Mouse (Mus musculus): ENCODE data around the gene Vmac. TPM values are rescaled to one million over a fixed set of nuclear protein-coding genes. Genes with fewer than 3 reads are reported as not detected.

The Vmac gene
- polyA plus RNA-seq, 1 experiment, result 13.7 TPM

- H3K27ac ChIP-seq (ENCODE audit: insufficient read depth, low read depth, low read length), result no peak overlapping the region
- no peak overlapping the region for H3K4me3 ChIP-seq (ENCODE audit: insufficient read depth, low read length)
- TF ChIP-seq POLR2A (IDR thresholded peaks at IDR 0.05; ENCODE audit: borderline replicate concordance, low read depth, low read length), result no peak
- peaks cover 8% of the 10 kb centered on the region; the same call in 1 of the 2 replicates for H3K4me1 ChIP-seq (ENCODE audit: control insufficient read depth, insufficient read depth, low read length)
Observed at GRCm38 (mm10) chr17:56688689-56689088, 29.1 kb downstream of the Vmac start.

GRCm38 (mm10) chr17:56688045-56688444 lies 29.8 kb downstream of the Vmac start:
- Histone ChIP-seq H3K4me1 (ENCODE audit: control insufficient read depth, insufficient read depth, low read length) (0 out of 2 replicates have a peak, but pooled peaks cover 3% of the 10 kb centered on the region), H3K27ac (ENCODE audit: insufficient read depth, low read depth, low read length) (no peak overlapping the region), H3K4me3 (ENCODE audit: insufficient read depth, low read length) (no peak overlapping the region)
- TF ChIP-seq POLR2A (IDR thresholded peaks at IDR 0.05; ENCODE audit: borderline replicate concordance, low read depth, low read length) (no peak), CTCF (IDR thresholded peaks at IDR 0.05; ENCODE audit: low read depth, low read length) (no peak)

- Histone ChIP-seq H3K4me1 (ENCODE audit: control insufficient read depth, insufficient read depth, low read length) (peaks cover 2% of the 10 kb centered on the region; the same call in 1 of the 2 replicates), H3K4me3 (ENCODE audit: insufficient read depth, low read length) (no peak overlapping the region), H3K27ac (ENCODE audit: insufficient read depth, low read depth, low read length) (no peak overlapping the region)
- TF ChIP-seq POLR2A (IDR thresholded peaks at IDR 0.05; ENCODE audit: borderline replicate concordance, low read depth, low read length) (no peak), CTCF (IDR thresholded peaks at IDR 0.05; ENCODE audit: low read depth, low read length) (no peak)
Observed at GRCm38 (mm10) chr17:56686801-56687200, 31.0 kb downstream of the Vmac start.

GRCm38 (mm10) chr17:56684649-56685048 lies 33.2 kb downstream of the Vmac start:
- TF ChIP-seq POLR2A (IDR thresholded peaks at IDR 0.05; ENCODE audit: borderline replicate concordance, low read depth, low read length) (no peak), CTCF (IDR thresholded peaks at IDR 0.05; ENCODE audit: low read depth, low read length) (no peak)
- Histone ChIP-seq H3K27ac (ENCODE audit: insufficient read depth, low read depth, low read length) (no peak overlapping the region), H3K4me1 (ENCODE audit: control insufficient read depth, insufficient read depth, low read length) (peaks cover 9% of the 10 kb centered on the region), H3K4me3 (ENCODE audit: insufficient read depth, low read length) (no peak overlapping the region)

- Histone ChIP-seq H3K4me3 (ENCODE audit: insufficient read depth, low read length) (no peak overlapping the region), H3K4me1 (ENCODE audit: control insufficient read depth, insufficient read depth, low read length) (peaks cover 9% of the 10 kb centered on the region), H3K27ac (ENCODE audit: insufficient read depth, low read depth, low read length) (no peak overlapping the region)
- TF ChIP-seq CTCF (IDR thresholded peaks at IDR 0.05; ENCODE audit: low read depth, low read length) (no peak), POLR2A (IDR thresholded peaks at IDR 0.05; ENCODE audit: borderline replicate concordance, low read depth, low read length) (no peak)
Observed at GRCm38 (mm10) chr17:56683546-56684140, 34.2 kb downstream of the Vmac start.

- Histone ChIP-seq H3K4me3 (ENCODE audit: insufficient read depth, low read length) (no peak overlapping the region), H3K27ac (ENCODE audit: insufficient read depth, low read depth, low read length) (no peak overlapping the region)
Observed at GRCm38 (mm10) chr17:56682880-56683279, 34.9 kb downstream of the Vmac start.

GRCm38 (mm10) chr17:56681791-56682190 lies 36.0 kb downstream of the Vmac start:
- Histone ChIP-seq H3K4me3 (ENCODE audit: insufficient read depth, low read length) (no peak overlapping the region), H3K27ac (ENCODE audit: insufficient read depth, low read depth, low read length) (no peak overlapping the region), H3K4me1 (ENCODE audit: control insufficient read depth, insufficient read depth, low read length) (peaks cover 9% of the 10 kb centered on the region)
- TF ChIP-seq POLR2A (IDR thresholded peaks at IDR 0.05; ENCODE audit: borderline replicate concordance, low read depth, low read length) (no peak), CTCF (IDR thresholded peaks at IDR 0.05; ENCODE audit: low read depth, low read length) (no peak)

More at GRCm38 (mm10) chr17:56682880-56683279, 34.9 kb downstream of the Vmac start:
- TF ChIP-seq POLR2A (IDR thresholded peaks at IDR 0.05; ENCODE audit: borderline replicate concordance, low read depth, low read length) (no peak), CTCF (IDR thresholded peaks at IDR 0.05; ENCODE audit: low read depth, low read length) (no peak)
- H3K4me1 ChIP-seq (ENCODE audit: control insufficient read depth, insufficient read depth, low read length), result peaks cover 9% of the 10 kb centered on the region

GRCm38 (mm10) chr17:56673647-56674416 lies 44.0 kb downstream of the Vmac start:
- Histone ChIP-seq H3K4me1 (ENCODE audit: control insufficient read depth, insufficient read depth, low read length) (peaks cover 7% of the 10 kb centered on the region), H3K4me3 (ENCODE audit: insufficient read depth, low read length) (peak overlapping the region; percentile 95), H3K27ac (ENCODE audit: insufficient read depth, low read depth, low read length) (peak overlapping the region; percentile 51)
- no peak for TF ChIP-seq POLR2A (IDR thresholded peaks at IDR 0.05; ENCODE audit: borderline replicate concordance, low read depth, low read length)
- TF ChIP-seq CTCF (IDR thresholded peaks at IDR 0.05; ENCODE audit: low read depth, low read length), result no peak

GRCm38 (mm10) chr17:56672941-56673646 lies 44.7 kb downstream of the Vmac start, which contains the start of gene Ranbp3:
Gene Ranbp3, plus strand, starts transcription at chr17:56673294.
- Histone ChIP-seq H3K4me3 (ENCODE audit: insufficient read depth, low read length) (peak within 1 kb of the TSS; percentile 95), H3K4me1 (ENCODE audit: control insufficient read depth, insufficient read depth, low read length) (peaks cover 7% of the 10 kb centered on the region), H3K27ac (ENCODE audit: insufficient read depth, low read depth, low read length) (peak within 1 kb of the TSS; percentile 67)
- TF ChIP-seq CTCF (IDR thresholded peaks at IDR 0.05; ENCODE audit: low read depth, low read length), result no peak
- no peak for TF ChIP-seq POLR2A (IDR thresholded peaks at IDR 0.05; ENCODE audit: borderline replicate concordance, low read depth, low read length)
